In genomic region chr11:117233818-117234217, GRCm38 (mm10) we compare ENCODE assay signal across 12 mouse cellular contexts. TPM values are rescaled to one million over a fixed set of nuclear protein-coding genes. Genes with fewer than 3 reads are reported as not detected.
DNase-seq lines count a peak whose midpoint lies in the region; ATAC-seq and TF ChIP-seq lines count a peak whose summit lies in the region.
"Had no signal": no experiment of that assay in that cellular context is flagged by ENCODE, and none has a peak within 500 bp of the region (broad histone marks: within the 10 kb centered on the region; RNA-seq: fewer than 3 reads in every experiment).

No protein-coding gene starts in this region.

- peaks cover 54% of the 10 kb centered on the region for H3K4me1 ChIP-seq in kidney, embryonic 15.5 days
- peaks cover 24 to 37% of the 10 kb centered on the region in 2 experiments for H3K4me1 ChIP-seq in CH12.LX (ENCODE audit: control insufficient read depth in 1 of 2, insufficient read depth in 2 of 2)
- H3K4me1 ChIP-seq in embryonic facial prominence, embryonic 11.5 days (ENCODE audit: control insufficient read depth, insufficient read depth, low read length) = peaks cover 19% of the 10 kb centered on the region
- H3K4me1 ChIP-seq in liver, postnatal 0 days (ENCODE audit: insufficient read depth) = peaks cover 22% of the 10 kb centered on the region; the same call in 1 of the 2 replicates

- H3K27ac ChIP-seq in kidney, embryonic 15.5 days = no peak overlapping the region
- H3K27ac ChIP-seq in CH12.LX (ENCODE audit: insufficient read depth, low read depth) = no peak overlapping the region
- no peak overlapping the region for H3K27ac ChIP-seq in embryonic facial prominence, embryonic 11.5 days (replicated peaks; ENCODE audit: low read depth, low read length)
- no peak overlapping the region for H3K27ac ChIP-seq in liver, postnatal 0 days (ENCODE audit: low read depth)
- H3K27ac ChIP-seq: macrophage; neural tube, embryonic 13.5 days had no signal

- no peak for TF ChIP-seq EP300 in CH12.LX (IDR thresholded peaks at IDR 0.05; ENCODE audit: low read length)
- no peak for TF ChIP-seq EP300 in liver, postnatal 0 days (IDR thresholded peaks at IDR 0.05; ENCODE audit: low read depth)

- peak overlapping the region; percentile 45; the same call in 1 of the 2 replicates for H3K4me2 ChIP-seq in kidney, embryonic 15.5 days
- H3K4me2 ChIP-seq in CH12.LX (ENCODE audit: insufficient read depth, low read depth, poor library complexity, severe bottlenecking) = no peak overlapping the region
- H3K4me2 ChIP-seq in embryonic facial prominence, embryonic 11.5 days (ENCODE audit: low read depth, low read length) = peak overlapping the region; percentile 51
- H3K4me2 ChIP-seq in liver, postnatal 0 days (ENCODE audit: low read depth, low read length) = no peak overlapping the region

- no peaks in the 10 kb centered on the region for H3K36me3 ChIP-seq in kidney, embryonic 15.5 days
- H3K36me3 ChIP-seq in CH12.LX (replicated peaks in 1 of 2; ENCODE audit: control insufficient read depth in 1 of 2, insufficient read depth in 1 of 2, low read length in 1 of 2) = no peaks in the 10 kb centered on the region
- no peaks in the 10 kb centered on the region for H3K36me3 ChIP-seq in embryonic facial prominence, embryonic 11.5 days (replicated peaks; ENCODE audit: control insufficient read depth, insufficient read depth, low read depth, low read length)
- H3K36me3 ChIP-seq in liver, postnatal 0 days (replicated peaks; ENCODE audit: insufficient read depth, low read length) = no peaks in the 10 kb centered on the region
- H3K36me3 ChIP-seq: neural tube, embryonic 13.5 days had no signal

- H3K9ac ChIP-seq in kidney, embryonic 15.5 days = no peak overlapping the region
- H3K9ac ChIP-seq in CH12.LX (ENCODE audit: insufficient read depth, low read depth) = no peak overlapping the region
- no peak overlapping the region for H3K9ac ChIP-seq in embryonic facial prominence, embryonic 11.5 days (replicated peaks; ENCODE audit: low read length)
- 0 out of 2 replicates have a peak overlapping the region, but pooled peaks have one; percentile 13 for H3K9ac ChIP-seq in liver, postnatal 0 days (replicated peaks)

- DNase-seq in kidney, postnatal 25 days = no peak
- no peak for DNase-seq in CH12.LX (ENCODE audit: extremely low read depth)
- no peak for DNase-seq in embryonic facial prominence, embryonic 11.5 days (ENCODE audit: low spot score)
- no peak for DNase-seq in liver, postnatal 0 days
- no peak for DNase-seq in layer of hippocampus, adult 11-12 months (ENCODE audit: low spot score)
- DNase-seq in left cerebral cortex, adult 9 months (ENCODE audit: low spot score in 2 of 2) = no peak
- DNase-seq: cerebellum, adult 9-11 months; gastrocnemius, postnatal 14 days; right cerebral cortex, postnatal 25 days had no signal

- dilution Hi-C loops in CH12.LX (cut with MboI; ENCODE audit: extremely low pct_ligation_motif_present, extremely low pct_unique_long_range_greater_than_20kb, low sequenced_read_pairs) = loop anchor here (25.0 kb wide), 1 partner anchor 128 kb away; no protein-coding TSS in a partner anchor

- H3K4me3 ChIP-seq in kidney, embryonic 15.5 days (replicated peaks) = no peak overlapping the region
- H3K4me3 ChIP-seq in CH12.LX (replicated peaks in 1 of 3; ENCODE audit: low read depth in 2 of 3, low read length in 2 of 3, poor library complexity in 1 of 3) = no peak overlapping the region
- no peak overlapping the region for H3K4me3 ChIP-seq in embryonic facial prominence, embryonic 11.5 days (ENCODE audit: low read depth, low read length)
- no peak overlapping the region for H3K4me3 ChIP-seq in liver, postnatal 0 days (ENCODE audit: low read depth, low read length)
- H3K4me3 ChIP-seq: neural tube, embryonic 13.5 days had no signal

- 0 out of 2 replicates have a peak, but pooled peaks cover 5% of the 10 kb centered on the region for H3K27me3 ChIP-seq in kidney, embryonic 15.5 days
- H3K27me3 ChIP-seq in CH12.LX (replicated peaks) = peaks cover 18% of the 10 kb centered on the region
- H3K27me3 ChIP-seq in embryonic facial prominence, embryonic 11.5 days (ENCODE audit: control insufficient read depth, insufficient read depth, low read length) = no peaks in the 10 kb centered on the region
- H3K27me3 ChIP-seq in liver, postnatal 0 days (ENCODE audit: insufficient read depth, low read length) = no peaks in the 10 kb centered on the region
- H3K27me3 ChIP-seq: neural tube, embryonic 13.5 days had no signal

- no peaks in the 10 kb centered on the region for H3K79me2 ChIP-seq in CH12.LX (replicated peaks; ENCODE audit: control insufficient read depth, extremely low read depth, insufficient read depth, poor library complexity, severe bottlenecking)

- no peak for TF ChIP-seq RAD21 in CH12.LX (IDR thresholded peaks at IDR 0.05; ENCODE audit: low read depth, low read length)

- TF ChIP-seq CTCF in CH12.LX (conservative IDR thresholded peaks at IDR 0.05 in 1 of 2, IDR thresholded peaks at IDR 0.05 in 1 of 2; ENCODE audit: low read depth in 2 of 2, low read length in 2 of 2) = no peak
- no peak for TF ChIP-seq CTCF in liver, postnatal 0 days (IDR thresholded peaks at IDR 0.05; ENCODE audit: low read depth)

- no peak for ATAC-seq in kidney, embryonic 15.5 days (replicated peaks; ENCODE audit: low FRiP score)
- ATAC-seq in embryonic facial prominence, embryonic 11.5 days (replicated peaks; ENCODE audit: insufficient number of reproducible peaks, low FRiP score, low TSS enrichment, low read depth) = no peak
- no peak for ATAC-seq in liver, postnatal 0 days

- in situ Hi-C loops in CH12.LX (cut with MboI; ENCODE audit: low pct_ligation_motif_present, low pct_unique_long_range_greater_than_20kb, low sequenced_read_pairs) = loop anchor here (5.0 kb wide), 2 partner anchors 33 to 57 kb away; no protein-coding TSS in a partner anchor

- TF ChIP-seq POLR2A in CH12.LX (IDR thresholded peaks at IDR 0.05; ENCODE audit: low read depth, low read length) = no peak

- WGBS in kidney, embryonic 15.5 days = 71% methylated on average over 8 of the region's 8 CpGs
- WGBS in embryonic facial prominence, embryonic 11.5 days = 51% methylated on average over 8 of the region's 8 CpGs
- 48% methylated on average over 8 of the region's 8 CpGs for WGBS in liver, postnatal 0 days (ENCODE audit: insufficient replicate concordance)

- H3K9me3 ChIP-seq in kidney, embryonic 15.5 days (replicated peaks) = no peaks in the 10 kb centered on the region
- H3K9me3 ChIP-seq in CH12.LX (replicated peaks; ENCODE audit: low read length) = no peaks in the 10 kb centered on the region
- no peaks in the 10 kb centered on the region for H3K9me3 ChIP-seq in embryonic facial prominence, embryonic 11.5 days (replicated peaks; ENCODE audit: control insufficient read depth, low read length)
- no peaks in the 10 kb centered on the region for H3K9me3 ChIP-seq in liver, postnatal 0 days (ENCODE audit: low read length)
- H3K9me3 ChIP-seq: neural tube, embryonic 13.5 days had no signal

TF ChIP-seq in CH12.LX, 34 proteins besides CTCF, POLR2A, EP300 and RAD21:
- peak; percentile 76 for TF ChIP-seq TCF12 (IDR thresholded peaks at IDR 0.05; ENCODE audit: low read depth, low read length)
- peak; percentile 60 for TF ChIP-seq BHLHE40 (IDR thresholded peaks at IDR 0.05; ENCODE audit: low read depth, low read length)
- TF ChIP-seq ELF1 (IDR thresholded peaks at IDR 0.05; ENCODE audit: low read depth, low read length) = 0 out of 2 replicates have a peak, but pooled peaks have one; percentile 10
- TF ChIP-seq E2F4 (IDR thresholded peaks at IDR 0.05; ENCODE audit: insufficient replicate concordance, low read depth, low read length) = no peak
- TF ChIP-seq MEF2A (IDR thresholded peaks at IDR 0.05; ENCODE audit: borderline replicate concordance, low read depth, low read length) = 0 out of 2 replicates have a peak, but pooled peaks have one; percentile 30
- TF ChIP-seq ETS1 (conservative IDR thresholded peaks at IDR 0.05; ENCODE audit: low read depth, low read length) = peak; percentile 69
- no peak for TF ChIP-seq CHD2 (IDR thresholded peaks at IDR 0.05; ENCODE audit: low read length)
- 0 out of 2 replicates have a peak, but pooled peaks have one; percentile 12 for TF ChIP-seq NRF1 (IDR thresholded peaks at IDR 0.05; ENCODE audit: low read depth, low read length)
- 0 out of 2 replicates have a peak, but pooled peaks have one; percentile 37 for TF ChIP-seq MAZ (IDR thresholded peaks at IDR 0.05; ENCODE audit: low read depth, low read length)
- TF ChIP-seq SIN3A (IDR thresholded peaks at IDR 0.05; ENCODE audit: low read length) = 0 out of 2 replicates have a peak, but pooled peaks have one; percentile 26
TF ChIP-seq in CH12.LX: peak in this region for 8.

RNA-seq across cellular contexts. Expression of gene Sept9, which starts 34.4 kb away (rescaled TPM):
- polyA plus RNA-seq in kidney, embryonic 15.5 days (2015; fragmentation: Nextera tagmentation; extraction: Ambion mirVana) = 120 and 126 TPM in 2 replicates
- total RNA-seq in CH12.LX (2012; rRNA removed) (118 and 128 TPM in 2 replicates), CH12.LX (2014; rRNA removed) (47.6 and 48.6 TPM in 2 replicates)
- 102 and 110 TPM in 2 replicates for polyA plus RNA-seq in CH12.LX (2012; ENCODE audit: insufficient read length, low read depth)
- polyA plus RNA-seq in embryonic facial prominence, embryonic 11.5 days (2014; fragmentation: Nextera tagmentation; extraction: Ambion mirVana) = 182 TPM in 2 replicates
- polyA plus RNA-seq in liver, postnatal 0 days (2015; fragmentation: Nextera tagmentation; extraction: Ambion mirVana) = 30.8 and 34.5 TPM in 2 replicates

Comparison
In these comparisons a context has a peak if more than half of its experiments do, and no peak if none do; other contexts are left out.
1. H3K4me2 ChIP-seq: peak in kidney, embryonic 15.5 days (single experiment) and embryonic facial prominence, embryonic 11.5 days (single experiment); none in CH12.LX (single experiment) and liver, postnatal 0 days (single experiment).